17 mouse cellular contexts compared by ENCODE assay signal in the genomic region with DNA sequence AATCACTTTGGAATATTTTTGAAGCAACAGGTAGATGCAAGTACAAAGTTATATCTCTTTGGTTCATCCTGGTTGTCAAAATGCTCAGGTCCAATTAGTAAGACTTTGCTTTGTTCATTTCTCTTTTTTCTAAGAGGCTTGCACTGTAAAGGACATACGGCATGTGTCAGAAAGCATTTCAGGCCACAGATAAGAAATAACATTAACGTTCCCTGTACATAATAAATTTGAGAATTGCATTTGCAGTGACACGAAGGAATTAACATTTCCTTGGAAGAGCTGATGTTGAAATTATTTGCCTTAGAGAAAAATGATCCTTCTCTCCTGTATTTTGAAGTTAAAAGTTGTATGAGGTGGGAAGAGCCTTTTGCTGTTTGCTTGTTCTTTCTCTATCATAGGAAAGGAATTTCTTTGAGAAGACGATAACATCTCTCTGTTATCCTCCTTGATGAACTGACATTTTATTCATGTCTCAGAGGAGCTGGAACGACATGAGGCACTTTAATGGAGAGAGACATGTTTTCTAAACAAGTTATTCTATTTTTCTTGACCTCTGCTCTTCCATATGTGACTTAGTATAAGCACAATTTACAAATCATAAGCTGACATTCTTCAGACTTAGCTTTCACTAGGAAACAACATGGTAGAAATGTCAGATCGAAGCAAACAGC.
"Had no signal": no experiment of that assay in that cellular context is flagged by ENCODE, and none has a peak within 500 bp of the region (broad histone marks: within the 10 kb centered on the region; RNA-seq: fewer than 3 reads in every experiment).

No protein-coding gene starts in this region.

- DNase-seq: liver, embryonic 13.5 days; liver, postnatal 0 days; lung, adult 2 months; right cerebral cortex, postnatal 14 days; thymus, adult 2 months; thymus, postnatal 25 days; thymus, postnatal 4 days had no signal

- H3K4me2 ChIP-seq: liver, embryonic 11.5 days; liver, embryonic 13.5 days; liver, embryonic 15.5 days; midbrain, embryonic 11.5 days; midbrain, embryonic 13.5 days; midbrain, embryonic 15.5 days; neural tube, embryonic 12.5 days; stomach, embryonic 15.5 days had no signal

- H3K27ac ChIP-seq: liver, embryonic 13.5 days; liver, embryonic 15.5 days; macrophage; midbrain, embryonic 13.5 days; midbrain, embryonic 15.5 days; neural tube, embryonic 12.5 days; stomach, embryonic 15.5 days; stomach, postnatal 0 days had no signal

- H3K4me3 ChIP-seq: liver, embryonic 13.5 days; liver, embryonic 15.5 days; megakaryocyte, embryonic 14.5 days; midbrain, embryonic 13.5 days; midbrain, embryonic 15.5 days; neural tube, embryonic 12.5 days; stomach, embryonic 15.5 days had no signal

- H3K4me1 ChIP-seq: liver, embryonic 13.5 days; liver, embryonic 15.5 days; megakaryocyte, embryonic 14.5 days; midbrain, embryonic 13.5 days; midbrain, embryonic 15.5 days; neural tube, embryonic 12.5 days; stomach, embryonic 15.5 days had no signal

- H3K9ac ChIP-seq: liver, embryonic 13.5 days; liver, embryonic 15.5 days; liver, postnatal 0 days; midbrain, embryonic 13.5 days; midbrain, embryonic 15.5 days; neural tube, embryonic 12.5 days; stomach, embryonic 15.5 days had no signal

- H3K9me3 ChIP-seq: liver, embryonic 13.5 days; liver, embryonic 15.5 days; megakaryocyte, embryonic 14.5 days; midbrain, embryonic 13.5 days; midbrain, embryonic 15.5 days; neural tube, embryonic 12.5 days; stomach, embryonic 15.5 days had no signal

- ATAC-seq: liver, postnatal 0 days; midbrain, embryonic 13.5 days; midbrain, embryonic 15.5 days had no signal

- H3K36me3 ChIP-seq: liver, embryonic 13.5 days; liver, embryonic 15.5 days; midbrain, embryonic 13.5 days; midbrain, embryonic 15.5 days; neural tube, embryonic 12.5 days; stomach, embryonic 15.5 days had no signal

- H3K27me3 ChIP-seq: liver, embryonic 13.5 days; liver, embryonic 15.5 days; megakaryocyte, embryonic 14.5 days; midbrain, embryonic 13.5 days; midbrain, embryonic 15.5 days; neural tube, embryonic 12.5 days; stomach, embryonic 15.5 days had no signal
